Mouse (Mus musculus) heart, adult 2 months (tissue): ENCODE measurements around the gene Arhgef10l. TPM values are rescaled to one million over a fixed set of nuclear protein-coding genes. Genes with fewer than 3 reads are reported as not detected.
A peak's percentile ranks its signal among the peaks of the same experiment; 100 is the strongest.

ENCODE experiments used
- DNase-seq, 2 experiments: peaks; one replicate each; pipeline ENCODE4 v3.0.0; 2021
- H3K27ac ChIP-seq: fragments of 200-600 bp; 2 replicates; pipeline ENCODE4 v1.8.1; 2022
- H3K27me3 ChIP-seq: fragments of 200-500 bp; 2 replicates; pipeline ENCODE4 v1.6.1; 2012; ENCODE audit warnings: mild to moderate bottlenecking, low read length, inconsistent platforms, mixed read lengths; ENCODE audit not compliant: control insufficient read depth, insufficient read depth
- H3K36me3 ChIP-seq: fragments of 200-500 bp; 2 replicates; pipeline ENCODE4 v1.6.1; 2012; ENCODE audit warnings: low read length, inconsistent platforms; ENCODE audit not compliant: control insufficient read depth, insufficient read depth
- H3K4me1 ChIP-seq: fragments of 200-500 bp; 2 replicates; pipeline ENCODE4 v1.6.1; 2011; ENCODE audit warnings: low read length; ENCODE audit not compliant: control insufficient read depth, insufficient read depth
- H3K4me3 ChIP-seq: fragments of 200-600 bp; 2 replicates; pipeline ENCODE4 v1.8.1; 2022
- H3K79me2 ChIP-seq: fragments of 200-500 bp; replicated peaks from 2 replicates; pipeline ENCODE4 v1.6.1; 2012; ENCODE audit warnings: mild to moderate bottlenecking, inconsistent platforms, low read length, moderate library complexity, mixed read lengths; ENCODE audit not compliant: control insufficient read depth, insufficient read depth
- H3K9ac ChIP-seq: fragments of 200-500 bp; 2 replicates; pipeline ENCODE4 v1.6.1; 2012; ENCODE audit warnings: low read depth, mild to moderate bottlenecking, control low read depth, inconsistent platforms, low read length, mixed read lengths
- CTCF ChIP-seq: fragments of 200-600 bp; IDR thresholded peaks from 2 replicates; pipeline ENCODE4 v1.8.1; 2022; ENCODE audit warnings: antibody characterized with exemption, mild to moderate bottlenecking, moderate library complexity
- EP300 ChIP-seq: fragments of 200-500 bp; IDR thresholded peaks from 2 replicates; pipeline ENCODE4 v1.6.1; 2011; ENCODE audit warnings: low read depth, low read length, control low read depth; ENCODE audit not compliant: insufficient read depth
- POLR2A ChIP-seq: fragments of 200-500 bp; IDR thresholded peaks from 2 replicates; pipeline ENCODE4 v1.6.1; 2011; ENCODE audit warnings: mild to moderate bottlenecking, low read depth, low read length, control low read depth; ENCODE audit not compliant: insufficient read depth
- WGBS: fragments of 180-500 bp; shearing (Covaris S2); methylation state at CpG from one replicate; pipeline ENCODE4 v1.1.7; 2018; 5-methylcytosine and 5-hydroxymethylcytosine counted together
- intact Hi-C: fragments of 180-260 bp; cut with DNase I; formaldehyde crosslinking; loops from one replicate; pipeline ENCODE4 v1.15.1; 2025
- polyA plus RNA-seq: library from polyadenylated mRNA; depleted of rRNA; stranded (reverse); fragments of >200 nt; gene quantifications from 2 replicates; pipeline ENCODE4 v1.2.3, GENCODE M21; 2012
- total RNA-seq, 2 experiments: library from RNA; stranded (reverse); gene quantifications; 2 replicates each; pipeline ENCODE4 v1.2.3; 2021

Arhgef10l gene
- total and polyA plus RNA-seq, 3 experiments = 54.7 to 74.4 (median 61.0) TPM

GRCm38 (mm10) chr4:140683608-140684007, 17.8 kb upstream of the Arhgef10l start:
- no peak for DNase-seq
- TF ChIP-seq EP300 (no peak), POLR2A (no peak), CTCF (no peak)
- no peaks in the 10 kb centered on the region for H3K36me3 ChIP-seq
- WGBS = 34% methylated on average over 8 of the region's 8 CpGs
- intact Hi-C loops = loop anchor here (1.0 to 5.0 kb wide), 2 partner anchors 30 to 581 kb away; no protein-coding TSS in a partner anchor
- H3K4me3 ChIP-seq = no peak overlapping the region
- no peaks in the 10 kb centered on the region for H3K79me2 ChIP-seq
- H3K4me1 ChIP-seq = peaks cover 5% of the 10 kb centered on the region
- H3K27ac ChIP-seq = no peak overlapping the region; the same call in 1 of the 2 replicates
- no peaks in the 10 kb centered on the region for H3K27me3 ChIP-seq
- peak overlapping the region; percentile 20; the same call in 1 of the 2 replicates for H3K9ac ChIP-seq

GRCm38 (mm10) chr4:140680731-140681397, 15.1 kb upstream of the Arhgef10l start:
- Histone ChIP-seq H3K36me3 (no peaks in the 10 kb centered on the region), H3K4me3 (no peak overlapping the region), H3K27ac (no peak overlapping the region), H3K9ac (no peak overlapping the region), H3K79me2 (no peaks in the 10 kb centered on the region), H3K4me1 (peaks cover 5% of the 10 kb centered on the region), H3K27me3 (no peaks in the 10 kb centered on the region)
- intact Hi-C loops = loop anchor here (5.0 kb wide), 1 partner anchor 579 kb away; no protein-coding TSS in a partner anchor
- 36% methylated on average over 8 of the region's 8 CpGs for WGBS
- TF ChIP-seq CTCF (no peak), POLR2A (no peak), EP300 (no peak)
- DNase-seq = no peak

GRCm38 (mm10) chr4:140679723-140680380, 14.0 kb upstream of the Arhgef10l start:
- intact Hi-C loops = loop anchor here (1.0 to 5.0 kb wide), 2 partner anchors 34 to 578 kb away; no protein-coding TSS in a partner anchor
- Histone ChIP-seq H3K27ac (no peak overlapping the region), H3K4me3 (peak overlapping the region; percentile 18; the same call in 1 of the 2 replicates), H3K27me3 (no peaks in the 10 kb centered on the region), H3K9ac (no peak overlapping the region), H3K4me1 (peaks cover 5% of the 10 kb centered on the region), H3K79me2 (no peaks in the 10 kb centered on the region), H3K36me3 (no peaks in the 10 kb centered on the region)
- TF ChIP-seq CTCF (peak; percentile 67), EP300 (peak; percentile 89), POLR2A (no peak)
- WGBS = 23% methylated on average over 14 of the region's 18 CpGs
- peak; percentile 80 for DNase-seq

GRCm38 (mm10) chr4:140679038-140679437, 13.2 kb upstream of the Arhgef10l start:
- WGBS = 20% methylated on average over 5 of the region's 5 CpGs
- Histone ChIP-seq H3K4me1 (peaks cover 5% of the 10 kb centered on the region), H3K27ac (no peak overlapping the region), H3K9ac (no peak overlapping the region), H3K4me3 (no peak overlapping the region), H3K79me2 (no peaks in the 10 kb centered on the region), H3K36me3 (no peaks in the 10 kb centered on the region), H3K27me3 (no peaks in the 10 kb centered on the region)
- TF ChIP-seq EP300 = peak; percentile 53; the same call in 1 of the 2 replicates
- TF ChIP-seq CTCF = peak; percentile 75
- no peak for TF ChIP-seq POLR2A
- peak; percentile 21 to 51 for DNase-seq
- intact Hi-C loops = loop anchor here (1.0 kb wide), 1 partner anchor 35 kb away; no protein-coding TSS in a partner anchor

GRCm38 (mm10) chr4:140674345-140674926, 8.6 kb upstream of the Arhgef10l start:
- no peaks in the 10 kb centered on the region for H3K79me2 ChIP-seq
- DNase-seq = peak; percentile 79 to 89

More at GRCm38 (mm10) chr4:140674345-140674926, 8.6 kb upstream of the Arhgef10l start:
- intact Hi-C loops = loop anchor here (1.0 to 2.0 kb wide), 3 partner anchors 52 to 119 kb away; no protein-coding TSS in a partner anchor
- TF ChIP-seq POLR2A (no peak), CTCF (peak; percentile 85)
- H3K4me1 ChIP-seq = no peaks in the 10 kb centered on the region; the same call in 1 of the 2 replicates
- 30% methylated on average over 13 of the region's 13 CpGs for WGBS
- H3K36me3 ChIP-seq = no peaks in the 10 kb centered on the region
- no peaks in the 10 kb centered on the region for H3K27me3 ChIP-seq
- H3K9ac ChIP-seq = no peak overlapping the region
- H3K4me3 ChIP-seq = no peak overlapping the region
- no peak overlapping the region for H3K27ac ChIP-seq
